Mouse (Mus musculus) thymus, postnatal 14 days (tissue): Measurements from ENCODE around the gene Gm15737.

Experiments
- DNase-seq: peaks from one replicate; pipeline ENCODE4 v3.0.0; 2021

The Gm15737 gene

GRCm38 (mm10) chr6:92876121-92876520 is 7.0 kb downstream of the Gm15737 start:
- DNase-seq, result no peak

GRCm38 (mm10) chr6:92877236-92877635 is 8.1 kb downstream of the Gm15737 start:
- no peak for DNase-seq

- DNase-seq, result no peak
These were observed 9.6 kb downstream of the Gm15737 start for GRCm38 (mm10) chr6:92878771-92879170.

GRCm38 (mm10) chr6:92879700-92880265 is 10.6 kb downstream of the Gm15737 start:
- DNase-seq, result no peak

GRCm38 (mm10) chr6:92882446-92882845 is 13.3 kb downstream of the Gm15737 start:
- DNase-seq, result no peak

GRCm38 (mm10) chr6:92883131-92883900 is 14.2 kb downstream of the Gm15737 start:
- DNase-seq, result no peak

- DNase-seq, result no peak
These were observed 22.4 kb downstream of the Gm15737 start for GRCm38 (mm10) chr6:92891535-92891934.

- no peak for DNase-seq
These were observed 34.9 kb downstream of the Gm15737 start for GRCm38 (mm10) chr6:92904037-92904436.

- no peak for DNase-seq
These were observed 35.3 kb downstream of the Gm15737 start for GRCm38 (mm10) chr6:92904491-92904890.

GRCm38 (mm10) chr6:92905922-92906321 is 36.8 kb downstream of the Gm15737 start:
- DNase-seq, result no peak

GRCm38 (mm10) chr6:92909361-92909760 is 40.2 kb downstream of the Gm15737 start:
- no peak for DNase-seq

- no peak for DNase-seq
These were observed 41.5 kb downstream of the Gm15737 start for GRCm38 (mm10) chr6:92910611-92911010.

GRCm38 (mm10) chr6:92920938-92921689 is 52.0 kb downstream of the Gm15737 start:
- DNase-seq, result no peak

- DNase-seq, result no peak
These were observed 52.7 kb downstream of the Gm15737 start for GRCm38 (mm10) chr6:92921843-92922242.

- DNase-seq, result no peak
These were observed 55.4 kb downstream of the Gm15737 start for GRCm38 (mm10) chr6:92924536-92924935.

- no peak for DNase-seq
These were observed 59.1 kb downstream of the Gm15737 start for GRCm38 (mm10) chr6:92928261-92928660.
